Mouse (Mus musculus) ES-Bruce4 (cell line): ENCODE measurements around the gene Vipr1.

Experiments used
- CTCF ChIP-seq: IDR thresholded peaks from one replicate; pipeline ENCODE4 v1.8.1; 2011; ENCODE audit warnings: low read depth, low read length
- EP300 ChIP-seq: IDR thresholded peaks from 2 replicates; pipeline ENCODE4 v1.6.1; 2011; ENCODE audit warnings: low read depth, low read length; ENCODE audit not compliant: insufficient read depth
- POLR2A ChIP-seq: IDR thresholded peaks from one replicate; pipeline ENCODE4 v1.8.1; 2011; ENCODE audit warnings: low read length; ENCODE audit not compliant: insufficient read depth

DNA sequence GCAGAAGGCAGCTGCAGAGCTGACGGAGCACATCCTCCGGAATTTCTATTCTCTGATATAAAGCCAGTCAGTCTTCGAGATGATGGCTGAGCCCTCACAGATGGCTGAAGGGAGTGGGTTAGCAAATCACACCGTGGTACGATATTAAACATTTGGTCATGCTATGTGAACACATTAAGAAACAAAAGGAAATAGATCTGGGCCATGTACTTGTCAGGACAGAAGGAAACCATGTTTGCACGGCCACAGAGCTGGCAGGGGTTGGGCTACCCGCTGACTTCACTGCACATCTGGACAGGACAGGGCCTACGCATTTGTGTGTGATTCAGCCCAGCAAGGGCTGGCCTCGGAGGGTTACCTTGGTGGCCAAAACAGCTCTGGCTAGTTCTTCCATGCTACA lies 54.1 kb downstream of the Vipr1 start:
- TF ChIP-seq CTCF = no peak
- no peak for TF ChIP-seq POLR2A
- no peak for TF ChIP-seq EP300
